Mouse (Mus musculus) left cerebral cortex, postnatal 25 days (tissue): Measurements from ENCODE around the gene Decr2. TPM values are rescaled to one million over a fixed set of nuclear protein-coding genes. Genes with fewer than 3 reads are reported as not detected.

Experiments
- DNase-seq, 2 experiments: peaks; one replicate each; pipeline ENCODE4 v3.0.0; 2022; ENCODE audit warnings: low spot score in 2 of 2, mixed read lengths in 1 of 2
- intact Hi-C: fragments of 180-260 bp; cut with DNase I; formaldehyde crosslinking; loops from one replicate; pipeline ENCODE4 v1.15.1; 2025
- total RNA-seq, 2 experiments: library from RNA; stranded (reverse); gene quantifications; 2 replicates each; pipeline ENCODE4 v1.2.3; 2021

Gene Decr2
- total RNA-seq, 2 experiments from 2014 or later: 26.4 to 27.9 TPM

DNA sequence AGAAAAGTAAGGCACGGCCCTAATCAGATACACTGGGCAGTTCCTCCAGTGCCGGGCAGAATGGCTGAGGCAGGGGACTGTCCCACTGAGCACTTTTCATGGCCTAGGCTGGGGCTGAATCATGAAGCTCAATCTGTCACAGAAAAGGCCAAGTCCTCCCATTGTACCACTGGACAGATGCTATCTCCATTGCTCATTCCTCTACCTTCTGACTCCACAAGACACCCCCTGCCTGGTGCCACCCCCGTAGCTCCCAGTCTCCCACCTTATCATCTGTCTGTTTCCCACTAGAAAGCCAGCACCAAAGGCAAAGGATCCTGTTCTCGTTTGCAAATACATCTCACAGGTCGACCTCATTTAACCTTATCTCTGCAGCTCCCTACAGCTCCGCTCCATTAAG lies 58.1 kb downstream of the Decr2 start:
- intact Hi-C loops: no loop called here
- peak in 1 of 2 experiments; percentile 51 for DNase-seq

GRCm38 (mm10) chr17:26031583-26031982 lies 58.6 kb downstream of the Decr2 start:
- peak in 1 of 2 experiments; percentile 70 for DNase-seq
- intact Hi-C loops: no loop called here

Other genes with a start within 250 kb of the Decr2 start
- gene Gm20683, start 248.6 kb downstream of the Decr2 start, total RNA-seq: 10 to 100 TPM; 23.0 to 25.2 TPM
- gene Rhot2, start 245.5 kb downstream of the Decr2 start, total RNA-seq: 10 to 100 TPM; 76.9 to 84.4 TPM
- gene Wdr90, start 228.8 kb downstream of the Decr2 start, total RNA-seq: 10 to 100 TPM; 29.8 to 31.4 TPM
- gene Mcrip2, start 221.6 kb downstream of the Decr2 start, total RNA-seq: 10 to 100 TPM; 21.1 to 22.2 TPM
- gene Mettl26, start 215.3 kb downstream of the Decr2 start, total RNA-seq: 10 to 100 TPM; 34.8 to 38.1 TPM
- 1 to 10 TPM; 1.3 to 2.5 TPM for gene Wfikkn1, start 209.5 kb downstream of the Decr2 start, total RNA-seq
- 10 to 100 TPM; 46.7 to 50.9 TPM for gene Rab40c, start 170.6 kb downstream of the Decr2 start, total RNA-seq
- gene Pigq, start 145.4 kb downstream of the Decr2 start, total RNA-seq: 100 to 1,000 TPM; 116 to 118 TPM
- not detected for gene Nhlrc4, start 145.4 kb downstream of the Decr2 start, total RNA-seq
- gene A930017K11Rik, start 137.8 kb downstream of the Decr2 start, total RNA-seq: under 1 TPM in 1 of 2 experiments, not detected in 1; 0.23 TPM
- gene Capn15, start 104.5 kb downstream of the Decr2 start, total RNA-seq: 10 to 100 TPM; 47.0 to 51.6 TPM
- gene Rab11fip3, start 20.8 kb downstream of the Decr2 start, total RNA-seq: 100 to 1,000 TPM in 1 of 2 experiments, 10 to 100 TPM in 1; 95.8 to 103 TPM
- 1 to 10 TPM; 3.3 to 3.7 TPM for gene Nme4, start 5.3 kb upstream of the Decr2 start, total RNA-seq
- gene Tmem8, start 23.0 kb upstream of the Decr2 start, total RNA-seq: 10 to 100 TPM; 11.6 to 13.0 TPM
- gene Mrpl28, start 33.2 kb upstream of the Decr2 start, total RNA-seq: 10 to 100 TPM; 62.6 to 68.7 TPM
- gene Axin1, start 48.4 kb upstream of the Decr2 start, total RNA-seq: 10 to 100 TPM; 21.1 to 21.6 TPM
- under 1 TPM; 0.32 to 0.73 TPM for gene Pdia2, start 108.8 kb upstream of the Decr2 start, total RNA-seq
- 10 to 100 TPM; 36.6 to 43.5 TPM for gene Rgs11, start 112.6 kb upstream of the Decr2 start, total RNA-seq
- gene Arhgdig, start 117.4 kb upstream of the Decr2 start, total RNA-seq: 100 to 1,000 TPM; 103 to 107 TPM
- gene Fam234a, start 153.9 kb upstream of the Decr2 start, total RNA-seq: 10 to 100 TPM; 13.9 to 14.2 TPM
- gene Luc7l, start 162.6 kb upstream of the Decr2 start, total RNA-seq: 10 to 100 TPM; 78.1 to 84.7 TPM